Mouse (Mus musculus) liver, embryonic 15.5 days (tissue): ENCODE measurements around the gene Itga10. TPM values are rescaled to one million over a fixed set of nuclear protein-coding genes. Genes with fewer than 3 reads are reported as not detected.
A peak's percentile ranks its signal among the peaks of the same experiment; 100 is the strongest.

ENCODE experiments used
- ATAC-seq: fragments of 200-750 bp; cut with Nextera tagmentation; 2 replicates; pipeline ENCODE4 v1.8.0; 2017; ENCODE audit warnings: moderate number of reproducible peaks, mild to moderate bottlenecking, moderate library complexity; ENCODE audit not compliant: insufficient read depth
- H3K27ac ChIP-seq: fragments of 300-500 bp; sonication (generic); replicated peaks from 2 replicates; pipeline ENCODE4 v1.5.1; 2015; ENCODE audit warnings: mild to moderate bottlenecking, inconsistent platforms
- H3K27me3 ChIP-seq: fragments of 300-500 bp; sonication (generic); 2 replicates; pipeline ENCODE4 v1.6.1; 2015; ENCODE audit warnings: mild to moderate bottlenecking, inconsistent platforms
- H3K36me3 ChIP-seq: fragments of 300-500 bp; sonication (generic); replicated peaks from 2 replicates; pipeline ENCODE4 v1.6.1; 2015; ENCODE audit warnings: moderate library complexity, mild to moderate bottlenecking, inconsistent platforms
- H3K4me1 ChIP-seq: fragments of 300-500 bp; sonication (generic); replicated peaks from 2 replicates; pipeline ENCODE4 v1.6.1; 2015; ENCODE audit warnings: inconsistent platforms
- H3K4me2 ChIP-seq: fragments of 300-500 bp; sonication (generic); 2 replicates; pipeline ENCODE4 v1.6.1; 2015; ENCODE audit warnings: moderate library complexity, mild to moderate bottlenecking, inconsistent platforms
- H3K4me3 ChIP-seq: fragments of 300-500 bp; sonication (generic); replicated peaks from 2 replicates; pipeline ENCODE4 v1.5.1; 2015; ENCODE audit warnings: mild to moderate bottlenecking, inconsistent platforms
- H3K9ac ChIP-seq: fragments of 300-500 bp; sonication (generic); 2 replicates; pipeline ENCODE4 v1.6.1; 2015; ENCODE audit warnings: moderate library complexity, mild to moderate bottlenecking, inconsistent platforms
- H3K9me3 ChIP-seq: fragments of 300-500 bp; sonication (generic); replicated peaks from 2 replicates; pipeline ENCODE4 v1.6.1; 2016; ENCODE audit warnings: inconsistent platforms
- WGBS: fragments of 180-500 bp; shearing (Covaris S2); methylation state at CpG from one replicate; pipeline ENCODE4 v1.1.7; 2015; ENCODE audit warnings: mixed read lengths; ENCODE audit not compliant: insufficient replicate concordance; 5-methylcytosine and 5-hydroxymethylcytosine counted together
- polyA plus RNA-seq: library from polyadenylated mRNA; unstranded; fragments of >200 nt; fragmentation: Nextera tagmentation; extraction: Ambion mirVana; gene quantifications from 2 replicates; pipeline ENCODE4 v1.2.1, GENCODE M21; 2015

The Itga10 gene
- polyA plus RNA-seq, 1 experiment from 2014 or later = 0.10 TPM

- 73% methylated on average over 19 of the region's 19 CpGs for WGBS
- H3K27me3 ChIP-seq = peaks cover 5% of the 10 kb centered on the region; the same call in 1 of the 2 replicates
- peaks cover 26% of the 10 kb centered on the region for H3K36me3 ChIP-seq
- no peak overlapping the region for H3K4me3 ChIP-seq
- peaks cover 25% of the 10 kb centered on the region for H3K4me1 ChIP-seq
- no peak overlapping the region for H3K27ac ChIP-seq
- no peak overlapping the region for H3K9ac ChIP-seq
- no peak overlapping the region for H3K4me2 ChIP-seq
- no peaks in the 10 kb centered on the region for H3K9me3 ChIP-seq
- no peak for ATAC-seq
Measured at GRCm38 (mm10) chr3:96698993-96699690, 53.8 kb downstream of the Itga10 start.

DNA sequence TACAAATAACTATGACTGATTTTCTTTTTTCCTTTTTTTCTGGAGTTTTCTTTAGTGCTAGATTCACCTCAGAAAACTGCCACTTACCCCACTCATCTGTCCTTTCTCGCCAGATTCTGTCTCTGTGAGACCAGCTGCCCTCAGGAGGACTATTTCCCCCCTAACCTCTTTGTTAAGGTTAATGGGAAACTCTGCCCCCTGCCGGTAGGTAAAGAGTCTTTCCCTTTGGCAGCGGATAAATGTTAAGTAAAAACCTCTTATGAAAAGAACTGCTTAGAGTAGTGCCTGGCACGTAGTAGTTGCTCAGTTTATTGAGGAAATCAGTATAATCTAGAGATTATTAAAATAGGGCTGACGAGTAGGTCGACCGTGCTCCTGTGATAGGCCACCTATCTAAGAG lies 55.0 kb downstream of the Itga10 start:
- no peak overlapping the region for H3K4me3 ChIP-seq
- no peaks in the 10 kb centered on the region for H3K9me3 ChIP-seq
- WGBS = 42% methylated on average over 7 of the region's 7 CpGs
- ATAC-seq = no peak
- H3K36me3 ChIP-seq = peaks cover 31% of the 10 kb centered on the region
- no peaks in the 10 kb centered on the region for H3K27me3 ChIP-seq
- no peak overlapping the region for H3K27ac ChIP-seq
- no peak overlapping the region for H3K9ac ChIP-seq
- H3K4me1 ChIP-seq = peaks cover 25% of the 10 kb centered on the region
- no peak overlapping the region for H3K4me2 ChIP-seq

DNA sequence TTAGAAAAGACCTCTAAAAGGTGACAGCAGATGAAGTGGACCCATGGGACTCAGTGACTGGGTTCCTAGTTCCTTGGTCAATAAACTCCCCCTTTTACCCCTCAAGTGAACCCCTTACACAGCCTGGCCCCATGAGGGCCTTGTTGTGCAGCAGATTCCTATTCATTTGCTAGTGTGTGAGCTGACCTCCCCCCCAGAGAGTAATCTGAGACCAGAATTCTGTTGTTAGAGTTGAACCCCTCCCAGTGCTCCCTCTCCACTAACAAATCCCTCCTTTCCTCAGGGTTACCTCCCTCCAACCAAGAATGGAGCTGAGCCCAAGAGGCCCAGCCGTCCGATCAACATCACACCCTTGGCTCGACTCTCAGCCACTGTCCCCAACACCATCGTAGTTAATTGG lies 55.6 kb downstream of the Itga10 start:
- Histone ChIP-seq H3K4me1 (peaks cover 19% of the 10 kb centered on the region), H3K9me3 (no peaks in the 10 kb centered on the region), H3K4me3 (no peak overlapping the region), H3K4me2 (no peak overlapping the region), H3K36me3 (peaks cover 31% of the 10 kb centered on the region), H3K27ac (no peak overlapping the region), H3K9ac (no peak overlapping the region), H3K27me3 (no peaks in the 10 kb centered on the region)
- no peak for ATAC-seq
- 80% methylated on average over 4 of the region's 4 CpGs for WGBS

DNA sequence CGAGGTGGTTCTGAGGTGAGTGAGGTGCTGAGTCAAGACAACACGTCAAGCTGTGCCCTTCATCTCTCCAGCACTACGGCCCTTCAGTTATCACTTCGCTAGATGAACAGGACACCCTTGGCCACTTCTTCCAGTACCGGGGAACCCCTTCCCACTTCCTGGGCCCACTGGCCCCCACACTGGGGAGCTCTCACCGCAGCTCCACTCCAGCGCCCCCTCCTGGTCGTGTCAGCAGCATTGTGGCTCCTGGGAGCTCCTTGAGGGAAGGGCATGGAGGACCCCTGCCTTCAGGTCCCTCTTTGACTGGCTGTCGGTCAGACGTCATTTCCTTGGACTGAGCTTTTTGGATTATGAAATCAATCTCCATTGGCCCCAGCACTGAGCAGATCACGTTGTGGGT lies 59.4 kb downstream of the Itga10 start:
- ATAC-seq = no peak
- WGBS = 49% methylated on average over 11 of the region's 11 CpGs

GRCm38 (mm10) chr3:96706217-96706616 lies 60.8 kb downstream of the Itga10 start:
- peaks cover 8% of the 10 kb centered on the region for H3K4me1 ChIP-seq
- H3K36me3 ChIP-seq = peaks cover 43% of the 10 kb centered on the region
- no peaks in the 10 kb centered on the region for H3K9me3 ChIP-seq
- ATAC-seq = no peak
- peaks cover 19% of the 10 kb centered on the region for H3K27me3 ChIP-seq
- no peak overlapping the region for H3K9ac ChIP-seq
- WGBS = 73% methylated on average over 11 of the region's 11 CpGs
- no peak overlapping the region for H3K4me2 ChIP-seq
- H3K27ac ChIP-seq = no peak overlapping the region
- H3K4me3 ChIP-seq = no peak overlapping the region

More for the DNA sequence above, 59.4 kb downstream of the Itga10 start:
- Histone ChIP-seq H3K4me1 (peaks cover 8% of the 10 kb centered on the region), H3K36me3 (peaks cover 33% of the 10 kb centered on the region), H3K27ac (no peak overlapping the region), H3K9me3 (no peaks in the 10 kb centered on the region), H3K4me3 (no peak overlapping the region), H3K27me3 (peaks cover 19% of the 10 kb centered on the region), H3K9ac (no peak overlapping the region), H3K4me2 (no peak overlapping the region)

GRCm38 (mm10) chr3:96706984-96707383 lies 61.6 kb downstream of the Itga10 start:
- ATAC-seq = no peak
- Histone ChIP-seq H3K4me3 (no peak overlapping the region), H3K9ac (no peak overlapping the region), H3K9me3 (no peaks in the 10 kb centered on the region), H3K36me3 (peaks cover 43% of the 10 kb centered on the region), H3K27ac (no peak overlapping the region), H3K27me3 (peaks cover 19% of the 10 kb centered on the region), H3K4me1 (peaks cover 8% of the 10 kb centered on the region), H3K4me2 (no peak overlapping the region)
- 68% methylated on average over 7 of the region's 7 CpGs for WGBS

- peaks cover 8% of the 10 kb centered on the region for H3K4me1 ChIP-seq
- peaks cover 19% of the 10 kb centered on the region for H3K27me3 ChIP-seq
- peak within 1 kb of the TSS; percentile 25; the same call in 1 of the 2 replicates for H3K9ac ChIP-seq
- H3K36me3 ChIP-seq = peaks cover 50% of the 10 kb centered on the region
- H3K9me3 ChIP-seq = no peaks in the 10 kb centered on the region
- H3K27ac ChIP-seq = no peak within 1 kb of the TSS
- H3K4me2 ChIP-seq = peak within 1 kb of the TSS; percentile 78
- peak; percentile 69 for ATAC-seq
- H3K4me3 ChIP-seq = peak within 1 kb of the TSS; percentile 48
- 4% methylated on average over 42 of the region's 42 CpGs for WGBS
Measured at GRCm38 (mm10) chr3:96707903-96708683, 62.7 kb downstream of the Itga10 start, which contains the start of gene Nudt17. Gene Nudt17, minus strand, starts transcription at chr3:96708562.

- Histone ChIP-seq H3K4me3 (no peak overlapping the region), H3K4me2 (peak overlapping the region; percentile 78), H3K27me3 (peaks cover 19% of the 10 kb centered on the region), H3K4me1 (peaks cover 8% of the 10 kb centered on the region), H3K36me3 (peaks cover 51% of the 10 kb centered on the region), H3K9me3 (no peaks in the 10 kb centered on the region), H3K9ac (no peak overlapping the region; the same call in 1 of the 2 replicates), H3K27ac (no peak overlapping the region)
- 54% methylated on average over 2 of the region's 2 CpGs for WGBS
- ATAC-seq = no peak
Measured at GRCm38 (mm10) chr3:96708684-96709064, 63.3 kb downstream of the Itga10 start.

Other genes starting within 250 kb of the Itga10 start
- not detected in 2 replicates for gene BC107364, start 193.3 kb upstream of the Itga10 start, polyA plus RNA-seq
- 7.1 and 8.5 TPM in 2 replicates for gene Hfe2, start 120.4 kb upstream of the Itga10 start, polyA plus RNA-seq
- 42.8 and 46.8 TPM in 2 replicates for gene Txnip, start 87.6 kb upstream of the Itga10 start, polyA plus RNA-seq
- 0.17 and 0.23 TPM in 2 replicates for gene Gm16253, start 68.6 kb upstream of the Itga10 start, polyA plus RNA-seq
- 10.9 and 11.7 TPM in 2 replicates for gene Polr3gl, start 51.4 kb upstream of the Itga10 start, polyA plus RNA-seq
- gene Ankrd34a, start 48.9 kb upstream of the Itga10 start, polyA plus RNA-seq = 0.12 and 0.15 TPM in 2 replicates
- 0.47 and 0.64 TPM in 2 replicates for gene Lix1l, start 44.4 kb upstream of the Itga10 start, polyA plus RNA-seq
- gene Rbm8a, start 15.7 kb upstream of the Itga10 start, polyA plus RNA-seq = 50.9 and 51.1 TPM in 2 replicates
- gene Pex11b, start 10.2 kb upstream of the Itga10 start, polyA plus RNA-seq = 17.3 TPM in 2 replicates
- gene Gm42957, start 10.1 kb upstream of the Itga10 start, polyA plus RNA-seq = not detected in 2 replicates
- 0.33 and 0.53 TPM in 2 replicates for gene Ankrd35, start 24.5 kb downstream of the Itga10 start, polyA plus RNA-seq
- gene Pias3, start 50.8 kb downstream of the Itga10 start, polyA plus RNA-seq = 5.8 and 6.1 TPM in 2 replicates
- gene Nudt17, start 63.0 kb downstream of the Itga10 start, polyA plus RNA-seq = 1.0 and 1.3 TPM in 2 replicates
- gene Polr3c, start 82.0 kb downstream of the Itga10 start, polyA plus RNA-seq = 19.8 and 21.3 TPM in 2 replicates
- 26.4 and 27.8 TPM in 2 replicates for gene Rnf115, start 82.1 kb downstream of the Itga10 start, polyA plus RNA-seq
- 21.6 and 27.2 TPM in 2 replicates for gene Pdzk1, start 183.7 kb downstream of the Itga10 start, polyA plus RNA-seq
- 0.30 and 0.31 TPM in 2 replicates for gene Cd160, start 183.8 kb downstream of the Itga10 start, polyA plus RNA-seq